ENCODE assay signal across 7 mouse cellular contexts in genomic region chr6:115838161-115838597, GRCm38 (mm10). TPM values are rescaled to one million over a fixed set of nuclear protein-coding genes. Genes with fewer than 3 reads are reported as not detected.
DNase-seq lines count a peak whose midpoint lies in the region; ATAC-seq and TF ChIP-seq lines count a peak whose summit lies in the region.

Efcab12 (minus strand) TSS chr6:115838412.

- TF ChIP-seq POLR2A in brain, embryonic 14.5 days (IDR thresholded peaks at IDR 0.05; ENCODE audit: borderline replicate concordance, extremely low read depth, insufficient read depth, insufficient read length, poor library complexity, severe bottlenecking) = no peak

- ATAC-seq in embryonic facial prominence, embryonic 12.5 days (ENCODE audit: insufficient number of reproducible peaks, insufficient read depth, low FRiP score, low TSS enrichment) = peak; percentile 77; the same call in 1 of the 2 replicates

- H3K27me3 ChIP-seq in embryonic facial prominence, embryonic 12.5 days = no peaks in the 10 kb centered on the region

- intact Hi-C loops in left cerebral cortex, postnatal 36 days (cut with DNase I) = no loop called here

- peaks cover 16% of the 10 kb centered on the region for H3K36me3 ChIP-seq in embryonic facial prominence, embryonic 12.5 days

- H3K4me3 ChIP-seq in embryonic facial prominence, embryonic 12.5 days = peak within 1 kb of the TSS; percentile 29

- 2% methylated on average over 19 of the region's 19 CpGs for WGBS in embryonic facial prominence, embryonic 12.5 days

- H3K4me1 ChIP-seq in embryonic facial prominence, embryonic 12.5 days = no peaks in the 10 kb centered on the region

- TF ChIP-seq CTCF in brain, embryonic 14.5 days (IDR thresholded peaks at IDR 0.05; ENCODE audit: borderline replicate concordance, extremely low read depth, insufficient read depth, insufficient read length) = no peak

- peak within 1 kb of the TSS; percentile 20; the same call in 1 of the 2 replicates for H3K9ac ChIP-seq in embryonic facial prominence, embryonic 12.5 days

- no peaks in the 10 kb centered on the region for H3K9me3 ChIP-seq in embryonic facial prominence, embryonic 12.5 days

- H3K27ac ChIP-seq in embryonic facial prominence, embryonic 12.5 days = no peak within 1 kb of the TSS; the same call in 1 of the 2 replicates

- peak; percentile 96 for DNase-seq in brain, embryonic 14.5 days (ENCODE audit: low read depth)
- DNase-seq in heart, adult 18-20 months = peak; percentile 71 to 77
- DNase-seq in kidney, adult 11 months = peak; percentile 86
- DNase-seq in left cerebral cortex, postnatal 36 days (ENCODE audit: low spot score in 2 of 2) = peak; percentile 65 to 68
- peak; percentile 79 for DNase-seq in mesoderm, embryonic 11.5 days (ENCODE audit: low read depth, low spot score)
- peak; percentile 65 to 82 for DNase-seq in right cerebral cortex, postnatal 36 days (ENCODE audit: low spot score in 2 of 2)

- peak within 1 kb of the TSS; percentile 58 for H3K4me2 ChIP-seq in embryonic facial prominence, embryonic 12.5 days (replicated peaks)

RNA-seq across cellular contexts. Expression of gene Efcab12, which starts in this region (rescaled TPM):
- 4.0 and 4.8 TPM in 2 replicates for polyA plus RNA-seq in brain, embryonic 14.5 days (2012; rRNA removed)
- 0.89 and 1.00 TPM in 2 replicates for polyA plus RNA-seq in embryonic facial prominence, embryonic 12.5 days (2016; fragmentation: Nextera tagmentation; extraction: Ambion mirVana)
- total RNA-seq in heart, adult 18-20 months (2021) = under 1 TPM; 0.27 to 0.54 TPM
- total RNA-seq in left cerebral cortex, postnatal 36 days (2021) = 1 to 10 TPM; 3.8 to 5.3 TPM

Comparison
In these comparisons a context has a peak if more than half of its experiments do, and no peak if none do; other contexts are left out.
1. Peak in ATAC-seq, H3K4me3 ChIP-seq, H3K9ac ChIP-seq and H3K4me2 ChIP-seq in embryonic facial prominence, embryonic 12.5 days; RNA of the gene not detected or under 1 TPM.
2. Peak in DNase-seq in heart, adult 18-20 months; RNA of the gene not detected or under 1 TPM.